Mouse (Mus musculus) megakaryocyte, embryonic 14.5 days (primary cell): ENCODE data around the gene B830017H08Rik.

Experiments used
- FLI1 ChIP-seq: IDR thresholded peaks from 2 replicates; pipeline ENCODE4 v1.6.1; 2012; ENCODE audit warnings: low read length, inconsistent platforms, mixed read lengths
- GATA1 ChIP-seq: IDR thresholded peaks from 3 replicates; pipeline ENCODE4 v1.6.1; 2012; ENCODE audit warnings: mixed read lengths, low read length, inconsistent platforms, borderline replicate concordance

GRCm38 (mm10) chr16:17882196-17882595 lies 49.3 kb downstream of the B830017H08Rik start:
- TF ChIP-seq GATA1: no peak
- no peak for TF ChIP-seq FLI1
